Mouse (Mus musculus): Measurements from ENCODE around the gene Kmt5b.

DNA sequence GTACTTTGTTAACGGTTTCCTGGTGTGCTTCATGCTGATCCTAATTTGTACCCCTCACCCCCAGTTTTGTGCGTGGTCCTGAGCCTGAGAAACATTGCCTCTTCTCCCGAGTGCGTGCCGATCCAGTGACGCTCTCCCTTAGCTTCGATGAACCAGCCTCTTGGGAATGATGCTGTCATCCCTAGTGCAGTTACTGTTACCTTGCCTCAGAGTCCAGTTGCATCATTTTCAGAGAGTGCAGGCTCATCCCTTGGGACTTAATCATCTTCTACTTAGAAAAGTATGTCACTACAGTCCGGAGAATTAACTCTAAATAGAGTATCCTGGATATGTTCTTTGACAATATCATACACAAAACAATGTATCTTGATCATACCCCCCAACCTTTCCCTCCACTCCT is 11.5 kb downstream of the Kmt5b start:
- TF ChIP-seq CTCF (IDR thresholded peaks at IDR 0.05; ENCODE audit: borderline replicate concordance, control insufficient read depth, extremely low read depth, insufficient read depth, low read length, poor library complexity) = no peak
- TF ChIP-seq POLR2A (IDR thresholded peaks at IDR 0.05; ENCODE audit: control insufficient read depth, extremely low read depth, insufficient read depth, low read length, poor library complexity) = no peak
